Mouse (Mus musculus): ENCODE measurements around the gene Gm47995. TPM values are rescaled to one million over a fixed set of nuclear protein-coding genes. Genes with fewer than 3 reads are reported as not detected.
A peak's percentile ranks its signal among the peaks of the same experiment; 100 is the strongest.

Gene Gm47995
- polyA plus RNA-seq, 1 experiment from 2014 or later: not detected

DNA sequence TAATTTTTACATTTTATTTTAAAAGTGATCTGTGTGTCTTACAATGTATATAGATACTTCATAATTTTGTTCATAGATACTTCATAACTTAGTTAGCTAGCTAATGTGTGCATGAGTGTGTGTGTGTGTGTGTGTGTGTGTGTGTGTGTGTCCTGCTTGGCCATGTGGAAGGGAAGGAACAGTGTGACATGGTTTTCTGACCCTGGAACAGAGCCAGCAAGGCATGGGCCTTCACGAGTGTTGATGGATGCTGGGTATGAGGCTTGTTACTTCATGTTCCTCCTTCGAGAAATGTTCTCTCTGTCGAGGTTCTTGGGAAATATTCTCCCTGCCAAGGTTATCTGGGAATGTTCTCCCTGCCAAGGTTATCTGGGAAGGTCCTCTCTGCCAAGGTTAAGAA is 35.5 kb downstream of the Gm47995 start:
- 72% methylated on average over 3 of the region's 3 CpGs for WGBS
- Histone ChIP-seq H3K9me3 (ENCODE audit: control insufficient read depth, low read length) (0 out of 2 replicates have a peak, but pooled peaks cover 3% of the 10 kb centered on the region), H3K27ac (replicated peaks in 1 of 2; ENCODE audit: control insufficient read depth in 1 of 2, insufficient read depth in 1 of 2, low read depth in 2 of 2, low read length in 2 of 2) (no peak overlapping the region), H3K4me3 (ENCODE audit: control insufficient read depth in 1 of 2, insufficient read depth in 1 of 2, low read depth in 1 of 2, low read length in 2 of 2) (no peak overlapping the region), H3K9ac (ENCODE audit: low read length) (no peak overlapping the region), H3K4me1 (ENCODE audit: control insufficient read depth in 2 of 2, insufficient read depth in 2 of 2, low read length in 2 of 2) (peaks cover 8 to 16% of the 10 kb centered on the region in 2 experiments), H3K27me3 (ENCODE audit: control insufficient read depth, insufficient read depth, low read length) (no peaks in the 10 kb centered on the region), H3K36me3 (ENCODE audit: control insufficient read depth, insufficient read depth, low read length) (no peaks in the 10 kb centered on the region), H3K4me2 (ENCODE audit: low read length) (no peak overlapping the region)
- no peak for ATAC-seq (ENCODE audit: insufficient number of reproducible peaks, insufficient read depth, low FRiP score, low read depth)

- Histone ChIP-seq H3K9me3 (ENCODE audit: control insufficient read depth, low read length) (peaks cover 9% of the 10 kb centered on the region; the same call in 1 of the 2 replicates), H3K4me1 (ENCODE audit: control insufficient read depth in 2 of 2, insufficient read depth in 2 of 2, low read length in 2 of 2) (peaks cover 8 to 16% of the 10 kb centered on the region in 2 experiments), H3K27me3 (ENCODE audit: control insufficient read depth, insufficient read depth, low read length) (no peaks in the 10 kb centered on the region), H3K4me3 (ENCODE audit: control insufficient read depth in 1 of 2, insufficient read depth in 1 of 2, low read depth in 1 of 2, low read length in 2 of 2) (no peak overlapping the region), H3K27ac (replicated peaks in 1 of 2; ENCODE audit: control insufficient read depth in 1 of 2, insufficient read depth in 1 of 2, low read depth in 2 of 2, low read length in 2 of 2) (peak overlapping the region in 1 of 2 experiments; percentile 61; a peak in 2 of 4 replicates), H3K36me3 (ENCODE audit: control insufficient read depth, insufficient read depth, low read length) (no peaks in the 10 kb centered on the region), H3K4me2 (ENCODE audit: low read length) (no peak overlapping the region), H3K9ac (ENCODE audit: low read length) (no peak overlapping the region)
- no peak for ATAC-seq (ENCODE audit: insufficient number of reproducible peaks, insufficient read depth, low FRiP score, low read depth)
- 33% methylated on average over 2 of the region's 2 CpGs for WGBS
Observed at GRCm38 (mm10) chr1:151235574-151235973, 37.3 kb downstream of the Gm47995 start.

DNA sequence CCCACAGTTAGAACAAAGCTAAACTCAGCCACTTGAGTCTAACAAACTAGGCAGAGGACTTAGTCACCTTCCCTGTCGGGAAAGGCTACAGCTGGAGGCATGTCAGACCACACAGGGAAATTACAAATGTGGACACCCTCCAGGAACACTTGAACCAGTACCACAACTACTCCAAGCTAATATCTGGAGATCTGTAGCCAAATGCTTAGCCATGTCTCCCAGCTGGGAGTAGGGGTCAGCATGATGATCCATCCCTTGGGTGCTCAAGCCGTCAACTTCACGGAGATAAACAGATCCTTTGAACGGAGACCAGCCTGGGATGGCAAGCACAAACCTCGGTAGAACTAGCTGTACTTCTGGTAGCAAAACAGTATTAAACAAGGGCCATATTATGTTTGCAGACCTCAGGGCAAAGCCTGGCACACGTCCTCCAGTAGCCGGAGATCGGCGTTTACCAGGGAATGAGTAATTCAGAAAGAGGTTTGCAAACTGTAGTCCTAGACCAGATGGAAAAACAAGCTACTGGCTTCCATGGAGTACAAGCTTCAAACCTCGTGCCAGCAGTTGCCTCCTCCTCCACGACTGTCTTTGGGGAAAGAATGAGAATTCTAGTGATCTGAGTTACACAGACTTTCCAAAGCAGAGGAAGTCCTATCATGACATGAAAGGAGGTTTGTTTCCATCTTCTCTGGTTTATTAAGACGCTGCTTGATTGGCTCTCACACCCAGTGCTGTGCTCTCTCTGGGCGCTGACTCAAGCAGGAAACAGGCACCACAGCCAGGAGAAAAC is 38.1 kb downstream of the Gm47995 start:
- Histone ChIP-seq H3K4me1 (ENCODE audit: control insufficient read depth in 2 of 2, insufficient read depth in 2 of 2, low read length in 2 of 2) (peaks cover 8 to 16% of the 10 kb centered on the region in 2 experiments), H3K9me3 (ENCODE audit: control insufficient read depth, low read length) (peaks cover 9% of the 10 kb centered on the region; the same call in 1 of the 2 replicates), H3K4me2 (ENCODE audit: low read length) (no peak overlapping the region; the same call in 1 of the 2 replicates), H3K27me3 (ENCODE audit: control insufficient read depth, insufficient read depth, low read length) (no peaks in the 10 kb centered on the region), H3K27ac (replicated peaks in 1 of 2; ENCODE audit: control insufficient read depth in 1 of 2, insufficient read depth in 1 of 2, low read depth in 2 of 2, low read length in 2 of 2) (peak overlapping the region; percentile 58 to 61), H3K9ac (ENCODE audit: low read length) (no peak overlapping the region), H3K36me3 (ENCODE audit: control insufficient read depth, insufficient read depth, low read length) (no peaks in the 10 kb centered on the region), H3K4me3 (ENCODE audit: control insufficient read depth in 1 of 2, insufficient read depth in 1 of 2, low read depth in 1 of 2, low read length in 2 of 2) (no peak overlapping the region)
- WGBS: 56% methylated on average over 13 of the region's 13 CpGs
- ATAC-seq (ENCODE audit: insufficient number of reproducible peaks, insufficient read depth, low FRiP score, low read depth): peak; percentile 72; the same call in 1 of the 2 replicates

DNA sequence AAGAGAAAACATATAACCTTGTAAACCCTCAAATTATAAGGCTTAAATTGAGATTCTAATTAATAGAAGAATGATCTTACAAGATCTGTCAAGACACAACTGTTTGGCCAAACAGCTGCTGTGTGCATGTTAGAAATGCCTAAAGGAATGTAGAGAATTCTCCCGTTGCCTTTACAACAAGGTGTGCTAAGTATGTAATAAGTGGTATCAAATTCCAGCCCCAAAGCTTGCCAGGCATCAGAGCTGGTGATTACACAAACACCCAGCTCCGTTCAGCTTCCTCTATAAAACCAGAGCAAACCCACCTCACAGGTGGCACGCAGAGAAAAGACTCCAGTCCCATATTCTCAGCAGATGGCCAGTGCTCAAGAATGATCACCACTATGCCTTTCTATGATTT is 39.5 kb downstream of the Gm47995 start:
- Histone ChIP-seq H3K4me3 (ENCODE audit: control insufficient read depth in 1 of 2, insufficient read depth in 1 of 2, low read depth in 1 of 2, low read length in 2 of 2) (no peak overlapping the region), H3K27ac (replicated peaks in 1 of 2; ENCODE audit: control insufficient read depth in 1 of 2, insufficient read depth in 1 of 2, low read depth in 2 of 2, low read length in 2 of 2) (no peak overlapping the region), H3K4me1 (ENCODE audit: control insufficient read depth in 2 of 2, insufficient read depth in 2 of 2, low read length in 2 of 2) (peaks cover 8 to 16% of the 10 kb centered on the region in 2 experiments), H3K9me3 (ENCODE audit: control insufficient read depth, low read length) (peaks cover 9% of the 10 kb centered on the region; the same call in 1 of the 2 replicates), H3K27me3 (ENCODE audit: control insufficient read depth, insufficient read depth, low read length) (no peaks in the 10 kb centered on the region), H3K4me2 (ENCODE audit: low read length) (no peak overlapping the region), H3K9ac (ENCODE audit: low read length) (no peak overlapping the region), H3K36me3 (ENCODE audit: control insufficient read depth, insufficient read depth, low read length) (no peaks in the 10 kb centered on the region)
- 45% methylated on average over 3 of the region's 3 CpGs for WGBS
- no peak for ATAC-seq (ENCODE audit: insufficient number of reproducible peaks, insufficient read depth, low FRiP score, low read depth)

- no peaks in the 10 kb centered on the region for H3K27me3 ChIP-seq (ENCODE audit: control insufficient read depth, insufficient read depth, low read length)
- WGBS: 89% methylated on average over 4 of the region's 4 CpGs
- no peak overlapping the region for H3K9ac ChIP-seq (ENCODE audit: low read length)
- no peak overlapping the region for H3K4me2 ChIP-seq (ENCODE audit: low read length)
- no peak overlapping the region for H3K4me3 ChIP-seq (ENCODE audit: control insufficient read depth in 1 of 2, insufficient read depth in 1 of 2, low read depth in 1 of 2, low read length in 2 of 2)
- no peaks in the 10 kb centered on the region; a peak in 1 of 4 replicates for H3K4me1 ChIP-seq (ENCODE audit: control insufficient read depth in 2 of 2, insufficient read depth in 2 of 2, low read length in 2 of 2)
- peaks cover 6% of the 10 kb centered on the region; the same call in 1 of the 2 replicates for H3K9me3 ChIP-seq (ENCODE audit: control insufficient read depth, low read length)
- H3K27ac ChIP-seq (replicated peaks in 1 of 2; ENCODE audit: control insufficient read depth in 1 of 2, insufficient read depth in 1 of 2, low read depth in 2 of 2, low read length in 2 of 2): no peak overlapping the region
- H3K36me3 ChIP-seq (ENCODE audit: control insufficient read depth, insufficient read depth, low read length): no peaks in the 10 kb centered on the region
- no peak for ATAC-seq (ENCODE audit: insufficient number of reproducible peaks, insufficient read depth, low FRiP score, low read depth)
Observed at GRCm38 (mm10) chr1:151243332-151243731, 45.1 kb downstream of the Gm47995 start.

DNA sequence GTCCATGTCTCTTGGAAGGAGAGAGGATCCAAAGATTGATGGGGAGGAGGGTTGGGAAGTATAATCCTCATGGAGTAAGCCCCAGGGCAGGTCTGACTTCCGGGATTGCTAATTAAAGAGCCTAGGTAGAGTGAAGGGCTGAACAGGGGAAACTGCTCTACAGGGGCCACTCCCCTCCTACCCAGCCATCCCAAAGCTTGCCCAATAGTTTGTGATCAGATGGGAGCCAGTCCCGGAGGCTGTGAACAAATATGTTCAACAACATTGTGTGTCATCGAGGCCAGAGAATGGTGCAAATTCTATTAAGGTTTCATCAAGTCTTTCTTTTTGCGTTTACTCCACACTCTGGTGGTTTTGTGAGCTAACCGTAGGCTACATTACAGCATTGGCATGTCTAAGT is 45.8 kb downstream of the Gm47995 start:
- Histone ChIP-seq H3K4me3 (ENCODE audit: control insufficient read depth in 1 of 2, insufficient read depth in 1 of 2, low read depth in 1 of 2, low read length in 2 of 2) (no peak overlapping the region), H3K27ac (replicated peaks in 1 of 2; ENCODE audit: control insufficient read depth in 1 of 2, insufficient read depth in 1 of 2, low read depth in 2 of 2, low read length in 2 of 2) (no peak overlapping the region), H3K9ac (ENCODE audit: low read length) (no peak overlapping the region), H3K4me2 (ENCODE audit: low read length) (no peak overlapping the region), H3K36me3 (ENCODE audit: control insufficient read depth, insufficient read depth, low read length) (no peaks in the 10 kb centered on the region), H3K9me3 (ENCODE audit: control insufficient read depth, low read length) (peaks cover 6% of the 10 kb centered on the region; the same call in 1 of the 2 replicates), H3K27me3 (ENCODE audit: control insufficient read depth, insufficient read depth, low read length) (no peaks in the 10 kb centered on the region), H3K4me1 (ENCODE audit: control insufficient read depth in 2 of 2, insufficient read depth in 2 of 2, low read length in 2 of 2) (no peaks in the 10 kb centered on the region)
- ATAC-seq (ENCODE audit: insufficient number of reproducible peaks, insufficient read depth, low FRiP score, low read depth): no peak
- 87% methylated on average over 5 of the region's 5 CpGs for WGBS

- peaks cover 6% of the 10 kb centered on the region; the same call in 1 of the 2 replicates for H3K9me3 ChIP-seq (ENCODE audit: control insufficient read depth, low read length)
- no peaks in the 10 kb centered on the region for H3K27me3 ChIP-seq (ENCODE audit: control insufficient read depth, insufficient read depth, low read length)
- WGBS: 90% methylated on average over 4 of the region's 4 CpGs
- H3K9ac ChIP-seq (ENCODE audit: low read length): no peak overlapping the region
- no peak overlapping the region for H3K4me3 ChIP-seq (ENCODE audit: control insufficient read depth in 1 of 2, insufficient read depth in 1 of 2, low read depth in 1 of 2, low read length in 2 of 2)
- no peak overlapping the region for H3K4me2 ChIP-seq (ENCODE audit: low read length)
- no peak overlapping the region for H3K27ac ChIP-seq (replicated peaks in 1 of 2; ENCODE audit: control insufficient read depth in 1 of 2, insufficient read depth in 1 of 2, low read depth in 2 of 2, low read length in 2 of 2)
- ATAC-seq (ENCODE audit: insufficient number of reproducible peaks, insufficient read depth, low FRiP score, low read depth): no peak
- H3K36me3 ChIP-seq (ENCODE audit: control insufficient read depth, insufficient read depth, low read length): no peaks in the 10 kb centered on the region
- no peaks in the 10 kb centered on the region for H3K4me1 ChIP-seq (ENCODE audit: control insufficient read depth in 2 of 2, insufficient read depth in 2 of 2, low read length in 2 of 2)
Observed at GRCm38 (mm10) chr1:151244761-151245160, 46.5 kb downstream of the Gm47995 start.

Measured in heart, embryonic 14.5 days (tissue).